In the genomic region with DNA sequence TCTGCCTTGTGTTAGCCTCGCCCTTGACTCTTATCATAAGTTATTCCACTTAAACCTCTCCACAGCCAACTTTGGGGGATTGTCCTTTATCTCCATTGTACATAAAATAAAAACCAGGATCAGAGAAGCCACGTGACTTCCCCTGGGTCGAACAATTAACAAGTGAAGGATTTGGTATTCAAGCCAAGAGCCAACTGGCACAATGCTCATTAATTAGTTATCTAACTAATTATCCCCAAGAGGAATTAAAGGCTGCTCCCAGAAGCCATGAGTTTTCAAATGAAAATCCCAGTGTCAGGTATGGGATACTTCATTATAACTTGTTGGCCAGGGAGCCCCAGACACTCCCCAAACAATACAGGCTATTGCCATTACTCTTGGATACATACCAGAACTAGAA, we compare ENCODE assay signal across 15 mouse cellular contexts. TPM values are rescaled to one million over a fixed set of nuclear protein-coding genes. Genes with fewer than 3 reads are reported as not detected.
"Had no signal": no experiment of that assay in that cellular context is flagged by ENCODE, and none has a peak within 500 bp of the region (broad histone marks: within the 10 kb centered on the region; RNA-seq: fewer than 3 reads in every experiment).

No protein-coding gene starts in this region.

- H3K36me3 ChIP-seq: limb, embryonic 10.5 days; liver, embryonic 15.5 days; midbrain, embryonic 12.5 days; neural tube, embryonic 12.5 days had no signal

- DNase-seq: kidney, postnatal 14 days; right cerebral cortex, postnatal 14 days; thymus, postnatal 36 days had no signal

- H3K9ac ChIP-seq: liver, embryonic 15.5 days; midbrain, embryonic 12.5 days; neural tube, embryonic 12.5 days had no signal

- H3K27me3 ChIP-seq: liver, embryonic 15.5 days; midbrain, embryonic 12.5 days; neural tube, embryonic 12.5 days had no signal

- H3K4me3 ChIP-seq: left cerebral cortex, adult 2 months; limb, embryonic 10.5 days; liver, embryonic 15.5 days; megakaryocyte, embryonic 14.5 days; midbrain, embryonic 12.5 days; neural tube, embryonic 12.5 days had no signal

- ATAC-seq: inflammation-experienced regulatory T-cells, adult 6 months; intestine, postnatal 0 days; lung, postnatal 0 days had no signal

- H3K9me3 ChIP-seq: limb, embryonic 10.5 days; liver, embryonic 15.5 days; midbrain, embryonic 12.5 days; neural tube, embryonic 12.5 days had no signal

- H3K4me1 ChIP-seq: limb, embryonic 10.5 days; liver, embryonic 15.5 days; megakaryocyte, embryonic 14.5 days; midbrain, embryonic 12.5 days; neural tube, embryonic 12.5 days had no signal

- H3K27ac ChIP-seq: left cerebral cortex, adult 2 months; limb, embryonic 10.5 days; liver, embryonic 15.5 days; macrophage; midbrain, embryonic 12.5 days; neural tube, embryonic 12.5 days had no signal

- H3K4me2 ChIP-seq: liver, embryonic 11.5 days; liver, embryonic 15.5 days; midbrain, embryonic 12.5 days; neural tube, embryonic 12.5 days had no signal

RNA-seq across cellular contexts. Expression of a gene that starts 23.6 kb away (rescaled TPM):
- polyA plus RNA-seq: inflammation-experienced regulatory T-cells, adult 6 months; macrophage; thymus, postnatal 0 days had no signal
